Mouse (Mus musculus) common myeloid progenitor, adult 5-6 weeks (primary cell): Measurements from ENCODE around the gene Prrc2b. TPM values are rescaled to one million over a fixed set of nuclear protein-coding genes. Genes with fewer than 3 reads are reported as not detected.

Source experiments
- ATAC-seq: replicated peaks from 2 replicates; pipeline ENCODE4 v1.8.0; 2016; ENCODE audit warnings: low read depth, mild to moderate bottlenecking, moderate TSS enrichment, inconsistent platforms; ENCODE audit not compliant: poor library complexity, severe bottlenecking
- total RNA-seq: library from RNA; stranded (forward); fragments of 200-1000, 187-1606 nt; gene quantifications from 2 replicates; pipeline ENCODE4 v1.2.3, GENCODE M21; 2017

Gene Prrc2b
- total RNA-seq, 1 experiment from 2014 or later, result 34.7 TPM

DNA sequence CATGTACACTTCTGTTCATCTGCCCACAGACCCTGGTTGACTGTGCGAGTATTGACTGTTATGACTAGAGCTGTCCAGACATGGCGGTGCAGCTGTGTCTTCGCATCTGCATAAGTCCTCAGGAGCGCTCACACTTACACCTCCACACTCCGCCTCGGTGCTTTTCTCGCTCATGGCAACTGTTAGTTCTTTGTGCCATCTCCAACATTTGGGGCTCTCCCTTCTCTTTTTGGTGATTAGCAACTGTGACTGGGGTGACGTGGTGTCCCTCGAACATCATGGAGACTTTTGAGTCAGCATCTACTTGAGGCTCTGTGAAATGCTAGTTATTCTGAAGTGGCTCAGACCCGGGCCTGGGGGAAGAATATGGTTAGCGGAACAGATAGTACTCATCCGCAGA lies 29.2 kb downstream of the Prrc2b start:
- no peak for ATAC-seq

DNA sequence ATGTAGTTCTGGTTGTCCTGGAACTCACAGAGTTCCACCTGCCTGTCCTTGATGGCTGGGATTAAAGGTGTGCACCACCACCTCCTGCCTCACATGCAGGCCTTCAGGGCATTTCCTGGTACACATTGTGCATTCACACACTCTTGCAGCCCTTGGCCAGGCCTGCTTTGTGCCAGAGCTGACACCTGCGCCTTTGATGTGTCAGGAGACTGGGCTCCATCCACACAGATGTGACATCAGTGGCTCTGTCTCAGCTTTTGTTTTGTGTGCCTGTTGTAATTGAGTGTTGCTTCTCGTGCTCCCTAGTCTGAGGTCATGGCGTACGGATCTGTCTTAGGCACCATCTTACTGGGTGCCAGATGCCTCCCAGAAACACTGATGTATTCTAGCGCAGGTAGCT lies 30.5 kb downstream of the Prrc2b start:
- ATAC-seq, result no peak

DNA sequence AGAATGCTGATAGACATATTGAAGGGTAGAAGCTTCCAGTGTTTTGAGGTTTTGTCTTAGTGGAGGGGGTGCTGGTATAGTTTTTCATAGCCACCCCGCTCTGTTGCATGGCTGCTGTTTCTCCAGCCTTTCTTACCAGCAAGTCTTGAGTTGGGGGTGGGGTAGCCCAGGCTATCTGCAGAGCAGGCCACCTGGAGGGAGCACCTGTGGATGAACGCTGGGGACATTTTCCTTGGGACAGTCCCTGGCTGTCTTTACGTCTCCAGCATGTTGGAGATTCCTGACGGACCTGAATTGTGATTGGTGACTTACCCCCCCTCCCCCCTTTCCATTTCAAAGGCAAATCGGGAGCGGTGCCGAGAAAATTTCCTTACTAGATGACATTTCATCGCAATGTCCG lies 31.2 kb downstream of the Prrc2b start:
- no peak for ATAC-seq

DNA sequence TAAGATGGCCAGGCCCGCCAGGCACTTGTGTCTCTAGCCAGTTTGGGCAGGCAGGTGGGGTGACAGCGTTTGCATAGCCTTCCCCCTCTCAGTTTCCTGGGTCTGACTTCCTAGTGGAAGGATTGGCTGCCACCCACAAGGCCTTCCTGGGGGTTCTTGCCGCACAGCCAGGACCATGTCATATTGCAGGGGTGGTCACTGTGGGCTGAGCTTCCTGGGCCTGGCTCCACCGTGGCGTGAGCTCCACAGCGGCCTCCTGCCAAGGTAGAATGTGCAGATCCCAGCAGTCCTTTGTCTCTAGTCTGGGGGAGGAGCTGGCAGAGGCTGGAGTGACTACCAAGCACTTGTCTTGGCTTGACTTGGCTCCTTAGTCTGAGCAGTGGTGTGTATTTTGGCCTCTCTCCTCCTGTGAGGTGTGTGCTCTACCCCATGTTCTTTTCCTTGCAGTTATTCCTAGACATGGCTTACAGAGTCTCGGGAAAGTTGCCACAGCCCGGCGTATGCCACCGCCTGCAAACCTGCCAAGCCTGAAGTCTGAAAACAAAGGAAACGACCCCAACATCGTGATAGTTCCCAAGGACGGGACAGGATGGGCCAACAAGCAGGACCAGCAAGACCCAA lies 31.9 kb downstream of the Prrc2b start:
- ATAC-seq, result no peak

DNA sequence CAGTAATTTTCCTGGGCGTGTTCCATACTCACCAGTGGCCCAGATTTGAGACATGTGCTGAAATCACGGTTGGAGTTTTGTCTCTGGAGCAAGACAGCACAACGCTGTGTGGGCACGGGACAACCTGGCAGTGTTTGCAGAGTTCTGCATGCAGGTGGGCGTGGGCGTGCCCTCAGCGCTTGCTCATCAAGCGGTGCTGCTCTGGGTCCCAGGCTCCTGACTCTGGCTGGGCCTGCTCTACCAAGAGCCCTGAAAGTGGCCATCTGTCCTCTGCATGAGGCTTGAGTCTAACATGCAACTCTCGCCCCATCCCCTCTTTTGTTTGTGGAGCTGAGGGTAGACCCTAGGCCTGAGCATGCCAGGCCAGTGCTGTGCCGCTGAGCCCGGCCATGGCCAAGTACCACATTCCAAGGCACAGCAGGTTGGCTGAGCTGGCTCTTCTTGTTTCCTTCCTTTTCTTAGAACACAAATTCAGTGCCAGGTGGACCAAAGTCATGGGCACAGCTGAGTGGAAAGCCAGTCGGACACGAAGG lies 36.2 kb downstream of the Prrc2b start:
- no peak for ATAC-seq

DNA sequence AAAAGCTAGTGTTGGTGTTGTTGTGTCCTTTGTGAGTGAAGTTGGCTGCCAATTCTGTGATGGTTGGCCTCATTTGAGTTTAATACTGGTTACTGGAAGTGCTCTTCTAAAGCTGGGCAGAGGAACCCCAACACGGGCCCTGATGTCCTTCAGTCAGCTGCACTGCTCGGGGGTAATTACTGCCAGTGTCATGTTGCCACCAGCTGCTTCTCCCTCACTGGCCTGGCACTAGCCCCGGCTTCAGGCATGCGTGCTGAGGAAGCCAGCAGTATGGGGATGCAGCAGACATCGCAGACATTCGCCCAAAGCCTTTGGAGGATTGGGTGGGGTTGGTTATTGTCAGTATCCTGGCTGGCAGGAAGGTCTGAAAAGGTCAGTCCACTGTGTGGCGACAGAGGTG lies 36.8 kb downstream of the Prrc2b start:
- ATAC-seq, result no peak

DNA sequence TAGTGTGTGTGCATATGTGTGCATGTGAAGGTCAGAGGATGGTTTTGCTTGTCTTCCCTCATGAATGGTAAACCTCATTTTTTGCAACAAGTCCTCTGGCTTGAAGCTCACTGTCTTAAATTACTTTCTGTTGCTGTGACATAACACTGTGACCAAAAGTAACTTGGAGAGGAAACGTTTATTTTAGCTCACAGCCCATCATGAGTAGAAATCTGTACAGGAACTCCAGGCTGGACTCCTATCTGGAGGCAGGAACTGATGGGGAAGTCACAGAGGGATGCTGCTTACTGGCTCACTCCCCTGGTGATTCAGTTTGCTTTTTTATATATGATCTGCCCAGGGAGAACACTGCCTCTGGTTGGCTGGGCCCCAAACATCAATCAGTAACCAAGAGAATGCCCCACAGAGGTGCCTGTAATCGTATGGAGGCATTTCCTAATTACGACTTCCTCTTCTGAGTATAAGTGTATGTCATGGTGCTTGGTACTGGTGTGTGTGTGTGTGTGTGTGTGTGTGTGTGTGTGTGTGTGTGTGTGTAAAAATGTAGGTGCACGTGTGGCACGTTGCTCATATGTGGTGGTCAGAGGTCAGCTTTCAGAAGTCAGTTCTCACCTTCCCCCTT lies 38.3 kb downstream of the Prrc2b start:
- ATAC-seq, result no peak

DNA sequence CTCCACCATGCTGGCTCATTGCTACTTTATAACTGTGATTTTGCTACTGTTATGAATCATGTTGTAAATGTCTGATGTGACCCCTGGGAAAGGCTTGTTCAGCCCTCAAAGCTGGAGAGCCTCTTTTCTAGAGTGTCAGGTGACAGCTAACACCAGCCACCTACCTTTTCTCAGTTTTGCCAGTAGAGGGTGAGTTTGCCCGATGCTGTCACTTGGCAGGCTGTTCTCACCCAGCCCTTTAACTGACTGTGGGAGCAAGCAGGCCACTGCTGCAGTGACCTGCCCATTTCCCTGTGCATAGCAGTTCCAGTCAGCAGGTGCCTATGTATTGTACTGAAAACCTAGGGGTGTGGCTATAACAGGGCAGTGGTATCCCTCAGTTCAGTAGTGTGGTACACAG lies 39.7 kb downstream of the Prrc2b start:
- ATAC-seq, result no peak

DNA sequence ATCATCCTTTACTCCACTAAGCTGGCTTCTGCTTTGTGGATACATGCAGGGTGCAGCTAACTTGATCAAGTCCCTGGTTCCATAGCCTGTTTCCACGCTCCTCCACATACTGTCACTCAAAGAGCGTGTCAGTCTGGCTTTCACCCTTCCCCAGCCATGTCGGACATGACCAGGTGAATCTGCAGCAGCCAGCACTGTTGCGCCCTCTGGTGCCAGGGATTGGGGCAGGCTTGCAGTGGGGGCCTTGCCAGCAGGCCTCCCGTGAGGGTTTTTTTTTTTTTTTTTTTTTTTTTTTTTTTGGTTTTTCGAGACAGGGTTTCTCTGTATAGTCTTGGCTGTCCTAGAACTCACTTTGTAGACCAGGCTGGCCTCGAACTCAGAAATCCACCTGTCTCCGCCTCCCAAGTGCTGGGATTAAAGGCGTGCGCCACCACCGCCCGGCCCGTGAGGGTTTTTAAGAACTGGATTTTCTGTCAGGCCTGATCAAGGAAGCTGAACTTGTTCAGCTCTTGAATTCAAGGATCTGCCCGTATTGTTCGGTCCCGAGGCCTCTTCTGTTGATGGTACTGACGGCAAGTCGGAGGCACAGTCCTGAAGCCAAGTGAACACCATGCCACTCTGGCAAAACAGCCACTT lies 41.1 kb downstream of the Prrc2b start:
- peak; percentile 87 for ATAC-seq

DNA sequence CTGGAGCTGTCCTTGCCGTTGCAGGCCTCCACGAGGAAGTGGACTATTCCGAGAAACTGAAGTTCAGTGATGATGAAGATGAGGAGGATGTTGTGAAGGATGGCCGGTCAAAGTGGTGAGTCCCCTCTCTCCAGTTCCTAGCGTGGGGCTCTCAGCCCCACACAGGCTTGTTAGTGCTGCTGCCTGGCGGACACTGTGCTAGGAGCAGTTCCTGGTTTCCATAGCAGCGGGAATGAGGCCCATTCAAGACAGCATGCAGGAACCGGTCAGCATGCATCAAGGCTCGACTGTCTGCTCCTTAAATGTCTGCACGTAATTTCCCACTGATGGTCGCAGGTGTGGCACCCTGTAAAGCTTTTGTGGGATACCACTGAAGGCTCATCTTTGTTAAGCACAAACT lies 48.1 kb downstream of the Prrc2b start:
- no peak for ATAC-seq

DNA sequence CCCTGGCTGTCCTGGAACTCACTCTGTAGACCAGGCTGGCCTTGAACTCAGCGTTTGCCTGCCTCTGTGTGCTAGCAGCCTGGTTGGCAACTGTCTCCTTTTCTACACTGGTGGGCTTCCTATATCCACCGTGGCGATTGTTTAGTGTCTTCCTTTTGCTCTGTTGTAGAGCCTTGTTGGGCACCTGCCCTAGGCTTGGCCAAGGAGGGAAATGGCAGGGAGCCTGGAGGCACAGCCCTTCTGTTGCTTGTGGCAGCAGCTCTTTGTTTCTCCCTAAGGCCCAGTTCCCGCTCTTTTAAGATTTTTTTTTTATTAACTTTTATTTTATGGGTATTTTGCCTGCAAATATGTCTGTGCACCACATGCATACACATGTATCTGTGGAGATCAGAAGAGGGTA lies 49.2 kb downstream of the Prrc2b start:
- ATAC-seq, result no peak

DNA sequence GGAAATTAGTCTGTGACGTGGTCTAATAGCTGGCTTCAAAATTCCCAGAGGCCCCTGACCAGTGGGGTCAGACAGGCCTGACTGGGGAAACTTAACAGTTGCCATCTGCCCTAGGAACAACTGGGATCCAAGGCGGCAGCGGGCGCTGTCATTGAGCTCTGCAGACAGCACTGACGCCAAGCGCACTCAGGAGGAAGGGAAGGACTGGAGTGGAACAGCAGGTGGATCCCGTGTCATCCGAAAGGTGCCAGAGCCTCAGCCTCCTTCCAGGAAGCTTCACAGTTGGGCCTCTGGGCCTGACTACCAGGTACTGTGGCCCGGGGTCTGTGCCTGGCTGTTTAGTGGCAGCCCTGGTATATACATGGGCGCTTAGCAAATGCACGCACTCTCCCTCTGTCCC lies 49.8 kb downstream of the Prrc2b start:
- no peak for ATAC-seq

DNA sequence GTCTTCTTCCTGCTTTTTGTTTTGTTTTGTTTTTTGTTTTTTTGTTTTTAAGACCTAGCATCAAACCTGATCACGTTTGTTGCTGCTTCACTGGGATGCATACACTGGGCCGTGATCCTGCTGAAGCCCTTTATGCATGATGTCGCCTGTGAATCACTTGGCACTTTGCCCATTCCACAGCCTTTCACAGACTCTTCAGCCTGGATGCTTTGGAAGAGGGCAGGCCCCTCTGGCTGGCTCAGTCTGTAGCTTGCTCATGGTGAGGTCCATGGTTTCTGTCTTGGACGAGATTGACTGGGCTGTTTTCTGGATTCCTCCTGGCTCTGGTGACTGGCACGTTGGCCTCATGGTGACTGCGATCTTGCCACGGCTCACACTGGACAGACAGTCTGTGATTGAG lies 50.6 kb downstream of the Prrc2b start:
- ATAC-seq, result no peak

DNA sequence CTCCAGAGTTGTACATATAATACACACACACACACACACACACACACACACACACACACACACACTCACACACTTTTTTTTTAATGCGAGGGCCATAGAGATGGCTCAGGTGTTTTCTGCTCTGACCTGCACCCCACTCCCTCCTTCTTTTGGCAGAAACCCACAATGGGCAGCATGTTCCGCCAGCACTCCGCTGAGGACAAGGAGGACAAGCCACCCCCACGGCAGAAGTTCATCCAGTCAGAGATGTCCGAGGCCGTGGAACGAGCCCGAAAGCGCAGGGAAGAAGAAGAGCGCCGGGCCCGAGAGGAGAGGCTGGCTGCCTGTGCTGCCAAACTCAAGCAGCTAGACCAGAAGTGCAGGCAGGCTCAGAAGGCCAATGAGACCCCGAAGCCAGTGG lies 53.0 kb downstream of the Prrc2b start:
- no peak for ATAC-seq

DNA sequence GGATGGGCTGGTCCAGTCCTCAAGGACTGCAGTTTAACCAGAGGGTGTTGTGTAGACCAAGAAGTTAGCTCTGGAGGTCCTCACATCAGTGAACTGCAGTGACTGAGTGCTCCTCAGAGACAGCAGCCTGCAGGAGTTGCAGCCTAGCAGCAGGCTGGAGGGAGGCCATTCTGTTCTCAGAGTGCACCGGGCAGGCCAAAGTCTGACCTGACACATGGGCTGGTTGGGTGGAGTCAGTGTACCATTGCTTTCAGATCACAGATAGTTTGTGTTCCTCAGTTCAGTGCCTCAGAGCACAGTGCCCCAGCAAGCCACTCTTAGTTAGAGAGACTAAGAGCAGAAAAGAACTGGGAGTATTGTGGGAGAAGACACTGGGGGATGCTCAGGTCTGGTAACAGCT lies 56.8 kb downstream of the Prrc2b start:
- ATAC-seq, result no peak

DNA sequence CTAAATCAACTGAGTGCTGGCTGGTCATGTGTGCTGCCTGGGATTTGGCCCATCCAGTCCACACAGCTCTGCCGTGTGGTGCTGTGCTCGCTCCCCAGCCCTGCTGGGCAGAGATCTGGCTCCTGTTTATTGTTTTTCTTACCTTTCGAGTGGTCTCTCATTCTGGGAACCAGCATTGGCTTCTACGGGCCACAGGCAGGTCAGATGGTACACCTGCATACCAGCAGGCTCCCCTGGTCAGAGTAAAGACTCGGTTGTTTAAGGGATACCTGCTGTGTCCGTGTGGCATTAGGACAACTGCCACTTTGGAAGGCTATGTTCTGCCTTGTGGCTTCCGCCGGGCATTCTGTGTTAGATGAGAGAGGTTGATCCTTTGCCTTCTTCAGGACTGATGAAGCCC lies 60.8 kb downstream of the Prrc2b start:
- ATAC-seq, result no peak

DNA sequence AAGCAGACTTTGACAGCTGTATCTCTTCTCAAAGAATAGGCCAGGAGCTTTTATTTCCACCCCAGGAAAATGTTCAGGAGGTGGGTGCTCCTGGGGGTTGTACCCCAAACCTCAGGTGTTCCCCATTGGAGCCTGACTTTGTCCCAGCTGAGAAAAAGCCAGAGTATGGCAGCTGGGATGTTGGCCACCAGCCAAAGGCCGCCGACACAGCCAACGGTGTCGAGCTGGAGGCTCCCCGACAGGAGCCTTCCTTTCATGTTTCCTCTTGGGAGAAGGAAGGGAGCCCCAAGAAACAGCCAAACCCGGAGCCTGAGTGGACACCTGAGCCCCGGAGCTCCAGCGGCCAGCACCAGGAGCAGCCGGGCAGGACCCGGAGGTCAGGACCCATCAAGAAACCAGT lies 62.1 kb downstream of the Prrc2b start:
- no peak for ATAC-seq

DNA sequence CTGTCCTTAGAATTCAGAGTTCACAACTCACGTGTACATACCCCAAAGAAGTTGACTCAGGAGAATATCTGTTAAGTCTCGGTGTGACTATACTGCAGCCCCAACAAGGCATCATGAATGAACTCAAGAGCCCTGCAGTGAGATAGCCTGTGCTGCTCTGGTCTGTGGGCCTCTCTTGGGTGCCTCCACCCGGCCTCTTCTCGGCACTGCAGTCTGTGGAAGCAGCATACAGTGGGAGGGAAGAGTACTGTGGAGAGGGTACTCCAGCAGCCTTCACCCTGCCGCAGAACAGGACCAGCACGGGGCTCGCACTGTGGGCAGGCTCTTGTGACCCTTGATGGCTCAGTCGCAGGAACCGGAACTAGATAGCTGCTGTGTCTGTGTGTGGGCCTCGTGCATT lies 64.7 kb downstream of the Prrc2b start:
- no peak for ATAC-seq

DNA sequence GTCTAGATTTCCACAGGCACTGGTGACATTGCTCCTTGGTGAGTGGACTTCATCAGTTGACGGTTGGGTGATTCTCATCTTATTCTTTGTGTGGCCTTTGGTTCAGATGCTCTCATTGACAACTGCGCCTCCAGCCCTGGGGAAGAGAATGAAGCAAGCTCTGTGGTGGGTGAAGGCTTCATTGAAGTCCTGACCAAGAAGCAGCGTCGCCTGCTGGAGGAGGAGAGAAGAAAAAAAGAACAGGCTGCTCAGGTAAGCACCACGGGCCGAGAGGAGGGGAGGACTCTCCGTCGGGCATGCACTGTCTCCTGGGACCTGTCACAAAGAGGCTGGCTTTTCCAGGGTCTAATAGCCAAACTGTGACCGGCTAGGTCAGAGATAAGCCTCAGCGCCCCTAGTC lies 65.6 kb downstream of the Prrc2b start:
- no peak for ATAC-seq

DNA sequence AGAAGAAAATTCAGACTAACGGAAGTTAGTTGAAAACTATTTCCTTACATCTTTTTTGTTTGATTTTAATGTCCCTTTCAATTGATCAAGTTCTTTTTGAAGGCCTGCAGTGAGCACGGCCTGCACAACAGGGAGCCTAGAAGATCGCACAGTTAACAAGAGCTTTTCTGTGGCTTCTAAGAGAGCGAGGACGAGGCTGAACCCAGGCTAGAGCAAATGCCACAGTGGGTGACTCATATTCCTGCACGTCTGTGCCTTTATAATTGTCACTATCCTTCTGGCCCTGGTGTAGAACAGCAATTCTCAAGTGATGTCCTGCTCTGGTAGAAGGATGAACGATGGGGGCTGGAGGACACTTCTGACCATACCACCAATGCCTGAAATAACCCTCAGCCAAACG lies 66.8 kb downstream of the Prrc2b start:
- no peak for ATAC-seq

DNA sequence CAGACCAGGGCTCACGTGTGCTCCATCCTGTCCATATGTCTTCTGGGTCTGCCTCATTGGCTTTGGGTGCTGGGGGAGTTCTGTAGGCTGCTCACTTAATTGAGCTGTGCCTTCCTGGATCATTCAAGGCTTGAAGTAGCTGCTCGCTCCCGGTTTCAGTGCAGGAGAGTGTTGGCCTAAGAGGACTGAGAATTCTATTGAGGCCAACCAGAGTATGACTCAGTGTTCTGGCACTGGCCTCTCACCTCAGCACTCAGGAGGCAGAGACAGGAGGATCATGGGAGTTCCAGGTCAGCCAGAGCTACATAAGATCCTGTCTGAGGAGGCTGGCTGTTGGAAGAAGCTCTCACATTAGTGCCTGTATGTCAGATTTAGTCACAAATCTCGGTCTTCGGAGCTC lies 67.2 kb downstream of the Prrc2b start:
- no peak for ATAC-seq
